Mouse (Mus musculus) gastrocnemius, postnatal 25 days (tissue): Measurements from ENCODE around the gene Ppp6r3. TPM values are rescaled to one million over a fixed set of nuclear protein-coding genes. Genes with fewer than 3 reads are reported as not detected.
"Not testable (repeated sequence)": the region's sequence is repeated elsewhere in the genome, so short reads cannot be mapped to it uniquely, and the experiment has no call there.

Source experiments
- DNase-seq: peaks from one replicate; pipeline ENCODE4 v3.0.0; 2022
- long read RNA-seq, 2 experiments: library from polyadenylated mRNA; stranded (forward); transcript quantifications; one replicate each; pipeline ENCODE4 v2.0.0; 2021
- total RNA-seq, 2 experiments: library from RNA; stranded (reverse); gene quantifications; 1 replicate in 1 of 2; 2 replicates in 1 of 2; pipeline ENCODE4 v1.2.3; 2021

Ppp6r3 gene
- total RNA-seq = 10 to 100 TPM; 47.0 to 50.9 TPM
- long read RNA-seq, experiment 1, full-length matches to known transcripts = 4 of 13 reads
- long read RNA-seq, experiment 1, partial matches to known transcripts = 1 of 13 reads
- long read RNA-seq, experiment 1, other reads (novel, unspliced or antisense) = 8 of 13 reads
- long read RNA-seq, experiment 2, full-length matches to known transcripts = 6 of 22 reads
- long read RNA-seq, experiment 2, partial matches to known transcripts = 8 of 22 reads
- long read RNA-seq, experiment 2, other reads (novel, unspliced or antisense) = 8 of 22 reads

DNA sequence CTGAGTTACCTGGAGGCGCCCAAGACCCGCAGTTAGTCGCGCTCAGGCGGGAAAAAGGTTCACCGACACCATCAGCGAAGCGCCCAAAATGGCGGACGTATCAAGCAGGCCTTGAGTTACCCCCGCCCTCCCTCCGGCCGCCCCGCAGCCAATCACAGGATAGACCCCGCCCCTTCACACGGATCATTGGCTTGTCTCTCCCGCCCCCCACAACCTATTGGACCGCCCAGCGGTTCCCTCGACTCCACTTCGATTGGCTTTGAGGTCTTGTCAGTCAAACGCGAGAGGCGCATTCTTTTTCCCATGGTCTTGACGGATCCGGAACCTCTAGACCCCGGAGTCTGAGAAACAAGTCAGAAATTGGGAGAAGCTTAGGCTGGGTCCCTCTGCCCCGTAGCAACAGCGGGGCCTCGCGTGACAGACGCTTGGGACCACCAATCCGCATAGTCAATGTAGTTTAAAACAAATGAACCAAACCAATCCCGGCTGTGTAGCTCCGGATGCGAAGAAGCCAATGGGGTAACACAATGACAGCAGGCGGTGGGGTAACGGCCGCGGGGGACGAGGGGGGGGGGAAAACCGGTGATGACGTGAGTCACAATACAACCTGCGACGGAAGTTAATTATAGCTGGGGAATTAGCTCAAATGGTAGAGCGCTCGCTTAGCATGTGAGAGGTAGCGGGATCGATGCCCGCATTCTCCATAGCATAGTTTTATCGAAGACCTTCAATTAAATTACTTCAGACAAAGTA lies at the start of gene Ppp6r3:
Ppp6r3 (minus strand) TSS at position 118 of the 753 bp plus-strand sequence.
- DNase-seq = peak; percentile 98

- no peak for DNase-seq
Observed at GRCm38 (mm10) chr19:3625111-3625510, 49.6 kb upstream of the Ppp6r3 start.

GRCm38 (mm10) chr19:3623824-3624223 lies 48.3 kb upstream of the Ppp6r3 start:
- DNase-seq = no peak

- DNase-seq = no peak
Observed at GRCm38 (mm10) chr19:3623294-3623693, 47.7 kb upstream of the Ppp6r3 start.

DNA sequence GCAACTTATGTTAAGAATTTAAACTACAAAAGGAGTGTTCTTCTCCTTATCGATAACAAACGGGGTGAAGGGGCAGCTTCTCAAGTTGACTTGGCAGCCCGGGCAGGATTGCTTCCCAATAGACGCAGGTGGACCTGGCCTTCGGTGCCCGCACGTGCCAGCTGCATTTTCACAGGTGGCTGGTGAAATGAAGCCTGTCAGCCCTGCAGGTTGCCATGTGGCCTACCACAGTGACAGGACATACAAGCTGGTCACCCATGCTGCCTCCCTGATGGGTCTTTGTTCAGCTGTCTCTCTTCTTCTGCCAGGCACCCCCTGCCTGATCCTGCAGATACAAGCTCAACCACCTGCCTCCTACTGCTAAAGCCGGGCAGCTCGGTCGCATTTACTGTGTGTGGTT lies 45.3 kb upstream of the Ppp6r3 start:
- no peak for DNase-seq

GRCm38 (mm10) chr19:3619359-3619758 lies 43.8 kb upstream of the Ppp6r3 start:
- no peak for DNase-seq

DNA sequence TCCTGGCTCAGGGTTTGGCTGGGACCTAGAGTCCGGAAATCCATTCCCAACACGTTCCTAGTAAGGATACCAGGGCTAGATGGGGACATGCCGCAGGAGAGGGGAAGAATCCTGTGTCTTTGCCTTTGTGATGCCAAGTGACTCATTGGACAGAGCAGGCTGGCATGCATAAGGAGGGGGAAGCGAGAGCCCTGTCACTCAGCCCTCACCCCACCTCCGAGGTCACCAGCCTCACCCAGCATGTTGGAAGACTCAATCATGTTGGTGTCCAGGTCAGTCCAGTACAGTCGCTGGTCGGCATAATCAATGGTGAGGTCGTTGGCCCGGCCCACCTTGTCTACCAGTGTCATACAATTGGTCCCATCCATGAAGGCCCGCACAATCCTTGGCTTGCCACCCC lies 38.4 kb upstream of the Ppp6r3 start:
- no peak for DNase-seq

GRCm38 (mm10) chr19:3612534-3613273 lies 37.2 kb upstream of the Ppp6r3 start:
- no peak for DNase-seq

DNA sequence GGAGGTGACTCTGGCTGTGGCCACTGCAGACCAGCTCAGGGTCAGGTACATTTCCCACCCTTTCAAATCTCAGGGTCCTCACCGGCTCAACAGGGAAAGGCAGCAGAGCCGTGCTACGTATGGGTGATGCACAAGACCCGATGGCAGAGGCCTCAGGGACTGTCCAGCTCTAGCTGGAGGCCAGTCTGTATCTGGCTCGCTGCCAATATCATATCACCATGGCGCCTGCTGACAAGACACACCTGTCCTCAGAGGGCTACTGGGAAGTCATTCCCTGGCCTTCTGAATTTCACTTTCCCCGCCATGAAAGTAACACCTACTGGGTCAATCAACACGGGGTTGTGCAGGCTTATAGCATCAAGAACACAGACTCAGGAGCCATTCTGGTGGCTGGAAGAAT lies 36.2 kb upstream of the Ppp6r3 start:
- no peak for DNase-seq

DNA sequence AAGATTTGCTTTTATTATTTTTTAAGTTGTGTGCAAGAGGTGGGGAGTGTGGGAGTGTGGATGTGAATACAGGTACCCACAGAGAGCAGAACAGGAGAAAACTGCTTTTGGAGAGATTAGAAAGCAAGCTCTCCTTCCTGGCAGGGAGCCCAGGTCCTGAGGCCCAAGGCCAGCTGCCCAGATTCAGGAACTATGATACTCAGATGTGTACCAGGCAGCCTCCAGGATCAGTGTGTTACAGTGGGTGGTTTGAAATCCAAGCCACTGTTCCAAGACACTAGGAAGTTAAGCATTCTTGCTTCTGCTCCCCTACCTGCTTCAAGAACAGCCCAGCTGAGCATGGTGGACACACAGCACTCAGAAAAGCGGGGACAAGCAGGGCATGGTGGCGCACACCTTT lies 35.3 kb upstream of the Ppp6r3 start:
- DNase-seq = no peak

DNA sequence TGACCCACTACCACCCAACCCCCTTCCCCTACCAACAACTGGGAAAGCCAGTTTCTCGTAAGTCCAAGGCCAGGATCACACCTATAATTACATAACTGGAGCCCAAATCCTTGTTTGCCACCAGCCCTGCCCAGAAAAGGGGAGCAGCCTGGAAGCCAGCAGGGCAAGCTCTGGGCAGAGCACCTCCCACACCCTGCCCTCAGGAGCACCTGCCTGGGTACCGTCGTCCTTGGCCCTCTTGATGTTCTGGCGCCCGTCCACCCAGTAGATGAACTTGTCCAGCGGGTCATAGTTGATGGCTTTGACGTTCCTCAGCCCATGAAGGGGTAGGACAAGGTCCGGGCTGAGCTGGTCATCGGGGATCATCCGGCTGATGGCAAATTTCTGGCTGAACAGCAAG lies 34.3 kb upstream of the Ppp6r3 start:
- no peak for DNase-seq

DNA sequence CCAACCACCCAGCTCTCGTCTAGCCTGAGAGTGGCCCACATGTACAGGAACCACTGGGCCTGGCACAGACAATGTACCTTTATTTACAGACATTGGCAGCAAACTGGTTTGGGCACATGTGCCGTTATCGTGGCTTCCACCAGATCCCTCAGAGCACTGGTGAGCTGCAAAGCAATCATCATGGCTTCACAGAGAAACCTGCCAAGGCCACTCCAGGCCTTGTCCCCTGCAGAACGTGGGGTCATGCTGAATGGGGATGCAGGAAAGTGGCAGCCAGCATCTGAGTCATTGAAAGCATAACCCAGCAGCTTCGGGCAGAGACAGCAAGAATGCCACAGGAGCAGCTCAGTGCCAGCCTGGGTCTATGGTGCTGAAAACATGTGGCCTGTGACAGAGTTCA lies 18.8 kb upstream of the Ppp6r3 start:
- DNase-seq = no peak

DNA sequence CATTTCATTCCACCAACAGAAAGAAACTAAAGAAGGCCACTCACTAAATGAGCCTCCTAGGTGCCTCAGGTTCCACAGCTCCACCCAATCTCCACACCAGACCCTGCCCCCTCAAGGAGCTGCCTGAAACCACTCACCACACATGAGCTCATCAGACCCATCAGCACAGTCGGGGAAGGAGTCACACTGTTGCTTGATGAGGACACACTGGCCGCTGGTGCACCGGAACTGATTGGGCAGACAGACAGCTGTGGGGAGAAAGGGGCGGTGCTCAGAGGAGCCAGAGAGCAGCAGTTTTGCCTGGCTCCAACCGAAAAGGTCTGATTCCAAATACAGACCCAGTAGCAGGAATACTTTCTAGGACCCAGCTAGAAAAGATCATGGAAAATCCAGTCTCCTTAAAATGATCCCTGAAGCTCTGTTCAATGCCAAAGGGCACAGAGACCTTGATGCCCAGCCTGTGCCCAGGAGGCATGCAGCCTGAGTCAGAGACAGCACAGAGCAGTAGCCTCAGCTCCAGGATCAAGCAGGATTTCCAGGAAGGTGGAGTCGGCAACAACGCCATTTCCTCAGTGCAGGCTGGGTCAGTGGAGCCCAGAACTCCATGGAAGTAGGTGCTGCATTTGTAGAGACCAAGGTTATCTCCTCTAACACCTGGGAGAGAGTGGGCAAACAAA lies 18.0 kb upstream of the Ppp6r3 start:
- no peak for DNase-seq

DNA sequence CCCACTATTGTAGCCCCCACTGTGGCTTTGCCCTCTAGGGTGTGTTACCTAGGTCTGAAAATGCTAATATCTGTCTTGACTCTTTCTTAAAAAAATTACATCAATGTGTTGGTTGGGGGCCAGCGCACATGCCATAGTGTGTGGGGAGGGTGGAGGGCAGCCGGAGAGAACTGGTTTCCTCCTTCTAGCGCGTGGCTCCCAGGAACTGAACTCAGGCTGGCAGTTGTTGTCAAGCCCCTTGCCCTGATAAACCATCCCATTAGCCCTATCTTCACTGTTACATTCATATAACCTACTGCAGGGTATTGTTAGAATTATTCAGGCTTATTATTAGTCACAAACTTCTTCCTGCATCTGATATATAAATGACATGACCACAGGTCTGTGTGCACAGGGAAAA lies 14.4 kb upstream of the Ppp6r3 start:
- DNase-seq = no peak

- DNase-seq = no peak
Observed at GRCm38 (mm10) chr19:3589547-3589946, 14.0 kb upstream of the Ppp6r3 start.

GRCm38 (mm10) chr19:3587729-3588128 lies 12.2 kb upstream of the Ppp6r3 start:
- DNase-seq = not testable (repeated sequence)

GRCm38 (mm10) chr19:3586540-3586939 lies 11.0 kb upstream of the Ppp6r3 start:
- DNase-seq = no peak

DNA sequence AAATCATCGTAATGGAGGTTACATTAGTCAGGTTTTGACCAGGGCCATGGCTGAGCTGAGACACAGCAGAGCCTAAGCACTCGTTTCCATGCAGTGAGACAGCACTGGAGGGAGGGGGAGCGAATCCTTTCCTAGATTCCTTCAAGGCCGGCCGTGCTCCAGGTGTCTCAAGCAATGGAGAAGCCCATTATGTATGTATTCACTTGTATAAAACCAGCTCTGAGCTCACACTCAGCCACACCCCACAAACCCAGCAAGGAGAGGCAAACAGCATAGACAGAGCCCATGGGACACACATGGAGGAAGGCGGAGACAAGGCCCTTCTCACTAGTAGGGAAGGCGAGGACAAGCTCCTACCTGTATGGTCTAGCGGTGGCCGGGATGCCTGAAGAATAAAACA lies 10.5 kb upstream of the Ppp6r3 start:
- no peak for DNase-seq

GRCm38 (mm10) chr19:3581326-3581725 lies 5.8 kb upstream of the Ppp6r3 start:
- no peak for DNase-seq

GRCm38 (mm10) chr19:3577911-3578290 lies 2.4 kb upstream of the Ppp6r3 start:
- DNase-seq = no peak

GRCm38 (mm10) chr19:3577265-3577910 lies 1.8 kb upstream of the Ppp6r3 start:
- DNase-seq = no peak
